Mouse (Mus musculus) olfactory bulb, adult 2 months (tissue): ENCODE results near the gene Parp9.

Source experiments
- CTCF ChIP-seq: fragments of 200-500 bp; IDR thresholded peaks from 2 replicates; pipeline ENCODE4 v1.5.1; 2012; ENCODE audit warnings: low read depth, mild to moderate bottlenecking, low read length, moderate library complexity; ENCODE audit not compliant: insufficient read depth
- POLR2A ChIP-seq: fragments of 200-500 bp; IDR thresholded peaks from 2 replicates; pipeline ENCODE4 v1.6.1; 2012; ENCODE audit warnings: mild to moderate bottlenecking, low read depth, low read length, moderate library complexity; ENCODE audit not compliant: insufficient read depth

DNA sequence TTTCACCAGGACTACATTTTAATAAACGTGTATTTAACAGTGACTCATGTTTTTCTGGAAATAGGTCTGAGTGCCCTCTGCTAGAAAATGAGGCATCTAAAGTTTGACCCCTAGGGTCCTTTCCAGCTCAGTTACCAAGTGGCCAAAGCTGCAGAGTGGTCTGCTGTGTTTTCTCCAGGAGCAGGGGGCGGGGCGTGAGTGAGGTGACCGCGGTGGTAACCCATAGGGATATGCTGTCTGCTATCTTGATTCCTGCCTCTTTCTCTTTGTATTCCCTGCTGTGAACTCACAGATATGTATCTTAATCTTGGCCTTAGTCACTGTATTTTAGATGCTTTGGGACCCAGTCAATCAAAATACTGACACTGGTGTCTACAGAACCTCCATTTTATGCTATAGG is 13.9 kb upstream of the Parp9 start:
- TF ChIP-seq POLR2A (no peak), CTCF (no peak)
